Mouse (Mus musculus) limb, embryonic 14.5 days (tissue): ENCODE data around the gene Zfp36l1. TPM values are rescaled to one million over a fixed set of nuclear protein-coding genes. Genes with fewer than 3 reads are reported as not detected.
A peak's percentile ranks its signal among the peaks of the same experiment; 100 is the strongest.

Experiments used
- ATAC-seq: fragments of 200-750 bp; cut with Nextera tagmentation; 2 replicates; pipeline ENCODE4 v1.8.0; 2017; ENCODE audit warnings: low read depth, moderate number of reproducible peaks, moderate TSS enrichment; ENCODE audit not compliant: low FRiP score
- DNase-seq: peaks from one replicate; pipeline ENCODE4 v3.0.0-alpha.2; 2015; ENCODE audit warnings: low spot score
- H3K27ac ChIP-seq: fragments of 300-500 bp; sonication (generic); replicated peaks from 2 replicates; pipeline ENCODE4 v1.5.1; 2014; ENCODE audit warnings: low read depth, mild to moderate bottlenecking, low read length, moderate library complexity, mixed read lengths
- H3K27me3 ChIP-seq: fragments of 300-500 bp; sonication (generic); 2 replicates; pipeline ENCODE4 v1.6.1; 2014; ENCODE audit warnings: low read length, mixed read lengths; ENCODE audit not compliant: control insufficient read depth, insufficient read depth
- H3K36me3 ChIP-seq: fragments of 300-500 bp; sonication (generic); 2 replicates; pipeline ENCODE4 v1.6.1; 2014; ENCODE audit warnings: mild to moderate bottlenecking, low read length, moderate library complexity, mixed read lengths; ENCODE audit not compliant: control insufficient read depth, insufficient read depth
- H3K4me1 ChIP-seq: fragments of 300-500 bp; sonication (generic); 2 replicates; pipeline ENCODE4 v1.6.1; 2014; ENCODE audit warnings: antibody characterized with exemption, low read length, mixed read lengths; ENCODE audit not compliant: control insufficient read depth, insufficient read depth
- H3K4me2 ChIP-seq: fragments of 300-500 bp; sonication (generic); replicated peaks from 2 replicates; pipeline ENCODE4 v1.6.1; 2014; ENCODE audit warnings: low read depth, mild to moderate bottlenecking, low read length, moderate library complexity; ENCODE audit not compliant: severe bottlenecking
- H3K4me3 ChIP-seq: fragments of 300-500 bp; sonication (generic); replicated peaks from 2 replicates; pipeline ENCODE4 v1.5.1; 2014; ENCODE audit warnings: low read length
- H3K9ac ChIP-seq: fragments of 300-500 bp; sonication (generic); 2 replicates; pipeline ENCODE4 v1.6.1; 2014; ENCODE audit warnings: mild to moderate bottlenecking, low read depth, low read length, moderate library complexity; ENCODE audit not compliant: severe bottlenecking
- H3K9me3 ChIP-seq: fragments of 300-500 bp; sonication (generic); 2 replicates; pipeline ENCODE4 v1.6.1; 2016; ENCODE audit warnings: low read length; ENCODE audit not compliant: control insufficient read depth
- POLR2A ChIP-seq: fragments of 200-500 bp; IDR thresholded peaks from 2 replicates; pipeline ENCODE4 v1.8.0; 2012; ENCODE audit warnings: inconsistent platforms, mild to moderate bottlenecking, moderate library complexity, borderline replicate concordance; ENCODE audit not compliant: insufficient read depth, insufficient read length; ENCODE audit errors: extremely low read depth
- WGBS: fragments of 180-500 bp; shearing (Covaris S2); extraction: QIAGEN DNeasy Blood & Tissue Kit; methylation state at CpG from one replicate; pipeline ENCODE4 v1.1.7; 2014; 5-methylcytosine and 5-hydroxymethylcytosine counted together
- polyA plus RNA-seq, 2 experiments: library from polyadenylated mRNA; depleted of rRNA in 1 of 2; stranded (reverse) in 1 of 2; unstranded in 1 of 2; fragments of >200 nt; fragmentation: Nextera tagmentation in 1 of 2; extraction: Ambion mirVana in 1 of 2; gene quantifications; 2 replicates each; pipeline versions ENCODE4 v1.2.1 to v1.2.3; 2012 to 2014

The Zfp36l1 gene
- polyA plus RNA-seq, 2 experiments: 195 to 245 TPM

DNA sequence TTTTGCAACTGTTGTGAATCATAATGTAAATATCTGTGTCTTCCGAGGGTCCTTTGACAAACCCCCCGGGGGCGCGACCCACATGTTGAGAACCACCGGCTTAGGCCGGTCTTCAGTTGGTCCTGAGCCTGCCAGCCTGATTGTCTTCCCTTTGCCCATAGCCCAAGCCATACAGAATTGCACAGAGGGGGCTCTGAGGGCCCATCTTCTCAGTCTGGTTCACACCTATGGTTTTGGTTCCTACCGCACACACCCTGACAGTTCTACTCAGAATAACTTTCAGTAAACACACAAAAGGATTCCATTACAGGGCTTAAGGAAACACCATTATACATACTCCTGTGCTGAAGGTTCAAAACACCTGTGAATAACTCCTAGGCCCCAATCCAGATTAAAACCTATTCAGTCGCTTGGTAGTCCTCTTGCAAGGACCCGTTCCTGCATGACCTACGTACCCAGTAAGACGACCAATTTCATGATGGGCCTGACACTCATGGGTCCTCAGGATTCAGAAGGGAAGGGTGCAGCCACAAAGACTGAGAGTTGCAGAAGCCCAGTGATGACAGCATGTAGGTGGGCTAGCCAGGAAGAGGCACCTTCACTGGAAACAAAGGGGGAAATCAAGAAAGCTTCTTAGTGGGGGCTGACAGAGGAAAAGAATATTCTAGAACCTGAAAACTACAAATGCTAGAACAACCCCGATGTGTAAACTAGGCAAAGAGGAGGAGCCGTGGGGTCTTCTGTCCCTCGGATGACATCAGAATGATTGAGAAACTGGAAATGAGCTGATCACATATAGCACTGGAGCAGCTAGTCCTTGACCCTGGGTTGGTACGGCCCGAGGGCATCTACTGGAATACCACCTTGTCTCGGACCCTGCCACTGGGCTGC is 18.8 kb upstream of the Zfp36l1 start:
- peak overlapping the region; percentile 88 for H3K4me2 ChIP-seq
- no peaks in the 10 kb centered on the region for H3K9me3 ChIP-seq
- peak overlapping the region; percentile 60 for H3K4me3 ChIP-seq
- H3K36me3 ChIP-seq: 0 out of 2 replicates have a peak, but pooled peaks cover 3% of the 10 kb centered on the region
- peak overlapping the region; percentile 94 for H3K9ac ChIP-seq
- no peak for ATAC-seq
- WGBS: 51% methylated on average over 17 of the region's 17 CpGs
- no peaks in the 10 kb centered on the region for H3K27me3 ChIP-seq
- no peak for TF ChIP-seq POLR2A
- DNase-seq: no peak
- H3K4me1 ChIP-seq: peaks cover 33% of the 10 kb centered on the region
- peak overlapping the region; percentile 98 for H3K27ac ChIP-seq

DNA sequence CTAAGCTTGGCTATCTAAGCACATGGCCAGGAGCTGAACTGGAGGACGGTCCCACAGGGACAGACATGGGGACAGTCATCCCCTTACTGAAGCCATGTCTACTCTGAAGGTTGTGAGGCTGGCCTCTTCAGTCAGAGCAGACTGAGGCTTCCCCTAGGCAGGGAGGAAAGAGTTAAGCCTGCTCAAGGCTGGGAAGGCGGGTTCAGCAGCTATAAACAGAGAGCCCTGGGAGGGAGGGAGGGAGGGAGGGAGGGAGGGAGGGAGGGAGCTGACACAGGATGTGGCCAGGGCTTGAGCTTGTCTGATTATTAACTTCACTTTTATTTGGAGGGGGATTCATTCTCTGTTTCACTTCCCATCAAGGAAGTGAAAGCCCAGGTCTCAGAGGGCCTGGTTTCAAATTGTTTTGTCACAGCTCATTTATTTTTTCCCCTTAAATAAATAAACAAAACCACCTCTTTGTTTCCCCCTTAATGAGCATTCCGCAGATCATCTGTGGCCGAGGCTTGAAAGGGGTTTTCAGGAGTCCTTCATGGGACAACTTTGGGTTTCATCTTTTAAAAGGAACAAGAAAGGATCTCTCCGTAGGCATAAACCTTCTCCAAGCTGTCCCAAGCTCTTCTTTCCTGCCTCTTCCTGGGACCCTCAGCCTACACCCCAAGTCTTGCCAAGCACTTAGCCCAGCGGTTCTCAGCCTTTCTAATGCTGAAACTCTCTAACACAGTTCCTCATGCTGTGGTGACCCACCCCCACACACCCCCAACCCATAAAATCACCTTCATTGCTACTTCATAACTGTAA is 17.9 kb upstream of the Zfp36l1 start:
- Histone ChIP-seq H3K27ac (peak overlapping the region; percentile 98), H3K36me3 (0 out of 2 replicates have a peak, but pooled peaks cover 3% of the 10 kb centered on the region), H3K4me3 (no peak overlapping the region), H3K27me3 (no peaks in the 10 kb centered on the region), H3K9me3 (no peaks in the 10 kb centered on the region), H3K9ac (peak overlapping the region; percentile 2; the same call in 1 of the 2 replicates), H3K4me2 (peak overlapping the region; percentile 88), H3K4me1 (peaks cover 33% of the 10 kb centered on the region)
- 6% methylated on average over 6 of the region's 6 CpGs for WGBS
- DNase-seq (peak; percentile 60), ATAC-seq (peak; percentile 61)
- no peak for TF ChIP-seq POLR2A

DNA sequence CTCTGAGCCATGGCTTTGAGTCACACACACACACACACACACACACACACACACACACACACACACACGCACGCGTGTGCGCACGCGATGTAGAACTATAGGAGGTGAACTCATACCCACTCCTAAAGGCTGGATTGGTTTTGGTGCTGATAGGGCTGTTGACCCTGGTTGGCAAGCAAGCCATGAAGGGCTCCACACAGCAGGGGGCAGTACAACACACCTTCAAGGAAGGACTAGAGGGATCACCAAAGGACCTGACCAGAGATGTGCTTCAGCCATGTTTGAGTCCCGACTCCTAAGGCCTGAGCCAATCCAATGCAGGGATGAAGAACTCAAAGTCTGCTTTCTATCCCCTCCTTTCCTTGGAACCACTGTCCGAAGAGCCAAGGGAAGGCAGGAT is 16.7 kb upstream of the Zfp36l1 start:
- DNase-seq (no peak), ATAC-seq (no peak)
- Histone ChIP-seq H3K27me3 (no peaks in the 10 kb centered on the region), H3K4me1 (peaks cover 33% of the 10 kb centered on the region), H3K9me3 (no peaks in the 10 kb centered on the region), H3K4me2 (no peak overlapping the region), H3K9ac (no peak overlapping the region), H3K36me3 (peaks cover 6% of the 10 kb centered on the region; the same call in 1 of the 2 replicates), H3K4me3 (no peak overlapping the region), H3K27ac (no peak overlapping the region)
- TF ChIP-seq POLR2A: no peak
- WGBS: 95% methylated on average over 8 of the region's 8 CpGs

GRCm38 (mm10) chr12:80127191-80127762 is 14.5 kb upstream of the Zfp36l1 start:
- Histone ChIP-seq H3K27ac (no peak overlapping the region), H3K4me3 (no peak overlapping the region), H3K4me1 (peaks cover 36% of the 10 kb centered on the region), H3K9ac (no peak overlapping the region), H3K9me3 (no peaks in the 10 kb centered on the region), H3K4me2 (no peak overlapping the region), H3K27me3 (no peaks in the 10 kb centered on the region), H3K36me3 (peaks cover 18% of the 10 kb centered on the region)
- DNase-seq (no peak), ATAC-seq (no peak)
- TF ChIP-seq POLR2A: no peak
- 89% methylated on average over 5 of the region's 5 CpGs for WGBS

- peaks cover 25% of the 10 kb centered on the region for H3K36me3 ChIP-seq
- no peaks in the 10 kb centered on the region for H3K9me3 ChIP-seq
- no peak overlapping the region for H3K27ac ChIP-seq
- 89% methylated on average over 5 of the region's 5 CpGs for WGBS
- no peaks in the 10 kb centered on the region for H3K27me3 ChIP-seq
- no peak for ATAC-seq
- H3K4me3 ChIP-seq: no peak overlapping the region
- no peak overlapping the region for H3K9ac ChIP-seq
- H3K4me2 ChIP-seq: no peak overlapping the region
- no peak for TF ChIP-seq POLR2A
- no peak for DNase-seq
- H3K4me1 ChIP-seq: peaks cover 19% of the 10 kb centered on the region
Observed at GRCm38 (mm10) chr12:80125316-80125715, 12.5 kb upstream of the Zfp36l1 start.
